Mouse (Mus musculus): ENCODE measurements around the gene Hoxc11.

Gene Hoxc11

GRCm38 (mm10) chr15:102965003-102965891 is 11.0 kb downstream of the Hoxc11 start:
- no peak for DNase-seq (ENCODE audit: low read depth, low spot score)

- DNase-seq (ENCODE audit: low read depth, low spot score): peak; percentile 59
Measured at GRCm38 (mm10) chr15:102965892-102966775, 11.9 kb downstream of the Hoxc11 start.

DNA sequence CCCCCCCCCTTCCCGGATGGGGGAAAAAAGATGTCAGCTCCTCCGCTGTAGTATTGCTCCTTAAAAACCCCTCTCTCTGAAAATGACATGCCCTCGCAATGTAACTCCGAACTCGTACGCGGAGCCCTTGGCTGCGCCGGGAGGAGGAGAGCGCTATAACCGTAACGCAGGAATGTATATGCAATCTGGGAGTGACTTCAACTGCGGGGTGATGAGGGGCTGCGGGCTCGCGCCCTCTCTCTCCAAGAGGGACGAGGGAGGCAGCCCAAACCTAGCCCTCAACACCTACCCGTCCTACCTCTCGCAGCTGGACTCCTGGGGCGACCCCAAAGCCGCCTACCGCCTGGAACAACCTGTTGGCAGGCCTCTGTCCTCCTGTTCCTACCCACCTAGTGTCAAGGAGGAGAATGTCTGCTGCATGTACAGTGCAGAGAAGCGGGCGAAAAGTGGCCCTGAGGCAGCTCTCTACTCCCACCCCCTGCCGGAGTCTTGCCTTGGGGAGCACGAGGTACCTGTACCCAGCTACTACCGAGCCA is 12.6 kb downstream of the Hoxc11 start, which contains the start of gene Hoxc10:
Hoxc10 (plus strand) TSS at position 21 of the 536 bp plus-strand sequence.
- DNase-seq (ENCODE audit: low read depth, low spot score): no peak

- DNase-seq (ENCODE audit: low read depth, low spot score): no peak
Measured at GRCm38 (mm10) chr15:102967312-102967510, 13.0 kb downstream of the Hoxc11 start, which contains the start of gene Hoxc5. Gene Hoxc5, plus strand, starts transcription at chr15:102967443.

DNA sequence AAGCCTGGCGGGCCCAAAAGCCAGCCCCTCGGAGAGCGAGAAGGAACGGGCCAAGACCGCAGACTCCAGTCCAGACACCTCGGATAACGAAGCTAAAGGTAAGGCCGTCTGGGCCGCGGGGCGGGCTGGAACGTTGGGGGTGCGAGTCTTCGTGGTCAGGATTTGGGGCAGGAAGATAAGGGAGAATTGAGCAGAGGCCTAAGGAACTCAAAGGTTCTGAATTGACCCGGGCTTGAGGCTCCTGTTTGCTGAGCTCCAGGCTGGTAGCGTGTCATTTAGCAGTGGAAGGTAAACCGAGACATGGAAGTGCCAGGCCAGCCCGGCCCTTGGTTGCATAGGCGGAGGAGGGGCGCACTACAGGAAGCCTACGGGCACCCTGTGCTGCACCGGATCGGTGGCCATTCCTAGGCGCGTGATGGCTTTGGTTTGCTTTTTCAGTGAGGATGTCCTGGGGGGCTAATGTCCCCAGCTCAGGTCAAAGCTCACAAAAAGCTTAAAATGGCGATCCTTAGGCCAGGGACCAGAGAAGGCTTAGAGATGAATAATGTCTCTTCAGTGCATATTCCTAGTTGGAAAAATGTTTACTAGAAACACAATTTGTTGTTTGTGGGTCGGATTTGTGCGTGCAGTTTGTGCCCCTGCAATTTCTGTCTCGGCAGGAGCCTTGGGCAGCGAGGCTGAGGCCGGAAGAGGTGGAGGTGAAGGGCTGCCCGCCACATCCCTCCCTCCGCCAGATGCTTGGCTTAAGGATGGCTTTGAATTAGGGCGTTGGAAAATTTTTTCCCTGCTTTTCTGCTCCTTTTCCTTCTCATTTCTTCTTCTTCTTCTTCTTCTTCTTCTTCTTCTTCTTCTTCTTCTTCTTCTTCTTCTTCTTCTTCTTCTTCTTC is 13.5 kb downstream of the Hoxc11 start:
- no peak for DNase-seq (ENCODE audit: low read depth, low spot score)

GRCm38 (mm10) chr15:102969296-102969695 is 15.1 kb downstream of the Hoxc11 start:
- no peak for DNase-seq (ENCODE audit: low read depth, low spot score)

DNA sequence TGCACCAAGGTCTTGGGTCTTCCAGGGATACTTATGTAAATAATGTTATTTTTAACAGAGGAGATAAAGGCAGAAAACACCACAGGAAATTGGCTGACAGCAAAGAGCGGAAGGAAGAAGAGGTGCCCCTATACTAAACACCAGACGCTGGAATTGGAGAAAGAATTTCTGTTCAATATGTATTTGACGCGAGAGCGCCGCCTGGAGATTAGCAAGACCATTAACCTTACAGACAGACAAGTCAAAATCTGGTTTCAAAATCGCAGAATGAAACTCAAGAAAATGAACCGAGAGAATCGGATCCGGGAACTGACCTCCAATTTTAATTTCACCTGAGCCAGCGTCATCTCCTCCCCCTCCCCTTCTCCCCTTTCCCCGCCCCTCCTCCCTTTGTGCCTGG is 16.5 kb downstream of the Hoxc11 start:
- no peak for DNase-seq (ENCODE audit: low read depth, low spot score)

DNA sequence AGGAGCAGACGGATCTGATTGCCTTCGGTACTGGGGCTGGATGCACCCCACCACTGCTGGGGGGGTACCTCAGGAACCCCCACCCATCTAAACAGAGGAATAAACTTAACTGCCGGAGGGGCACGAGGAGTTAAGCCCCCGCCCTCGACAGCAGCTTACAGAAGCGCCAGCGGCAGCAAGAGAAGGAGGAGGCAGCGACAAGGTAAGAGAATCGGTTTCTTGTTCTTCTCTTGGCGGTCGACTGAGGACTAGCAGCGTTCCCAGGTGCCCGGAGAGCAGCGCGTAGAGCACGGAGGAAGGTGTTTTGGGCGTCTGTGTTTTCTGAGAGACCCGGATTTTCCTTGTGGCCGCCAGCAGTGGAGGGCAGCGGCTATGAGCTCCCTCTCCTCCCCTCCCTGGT is 18.0 kb downstream of the Hoxc11 start:
- no peak for DNase-seq (ENCODE audit: low read depth, low spot score)

GRCm38 (mm10) chr15:102972753-102973152 is 18.5 kb downstream of the Hoxc11 start:
- DNase-seq (ENCODE audit: low read depth, low spot score): no peak

DNA sequence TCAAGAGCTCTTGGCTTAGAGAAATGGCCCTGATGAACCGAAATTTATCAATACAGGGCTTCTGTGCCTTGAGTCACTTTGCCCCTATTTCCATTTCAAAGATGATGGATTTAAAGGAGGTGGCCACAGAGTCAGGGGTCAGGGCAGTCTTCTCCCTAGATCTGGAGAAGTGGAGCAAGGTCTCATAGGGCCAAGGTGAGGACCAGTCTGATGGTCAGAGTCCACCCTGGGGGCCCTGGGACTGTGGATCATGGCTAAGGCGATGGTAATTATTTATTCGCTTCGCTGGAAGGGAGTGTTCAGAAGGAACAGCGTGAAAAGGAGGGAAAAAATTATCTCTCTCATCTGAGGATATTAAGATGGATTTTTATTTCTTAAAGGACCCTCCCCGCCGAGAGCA is 20.8 kb downstream of the Hoxc11 start:
- no peak for DNase-seq (ENCODE audit: low read depth, low spot score)

- no peak for DNase-seq (ENCODE audit: low read depth, low spot score)
Measured at GRCm38 (mm10) chr15:102975688-102976111, 21.5 kb downstream of the Hoxc11 start.

DNA sequence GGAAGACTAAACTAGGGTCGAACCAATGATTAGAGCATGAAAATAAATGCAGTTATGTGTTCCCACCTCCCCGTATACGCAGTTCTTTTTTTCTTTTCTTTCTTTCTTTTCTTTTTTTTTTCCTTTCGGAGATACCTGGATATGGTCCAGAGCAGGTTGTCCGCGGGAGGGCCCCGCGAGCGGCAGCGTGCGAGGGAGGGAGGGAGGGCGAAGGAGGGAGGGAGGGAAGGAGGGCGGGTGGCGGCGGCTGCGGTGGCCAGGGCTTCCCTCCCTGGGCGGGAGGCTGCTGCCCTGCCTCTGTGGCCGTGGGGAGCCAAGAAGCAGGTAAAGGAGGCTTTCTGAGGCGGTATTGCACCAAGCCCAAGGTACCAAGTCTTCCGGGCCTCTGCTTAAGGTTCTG is 21.9 kb downstream of the Hoxc11 start, which contains the start of gene Hoxc9:
Hoxc9 (plus strand) TSS at position 269 of the 400 bp plus-strand sequence.
- DNase-seq (ENCODE audit: low read depth, low spot score): no peak

DNA sequence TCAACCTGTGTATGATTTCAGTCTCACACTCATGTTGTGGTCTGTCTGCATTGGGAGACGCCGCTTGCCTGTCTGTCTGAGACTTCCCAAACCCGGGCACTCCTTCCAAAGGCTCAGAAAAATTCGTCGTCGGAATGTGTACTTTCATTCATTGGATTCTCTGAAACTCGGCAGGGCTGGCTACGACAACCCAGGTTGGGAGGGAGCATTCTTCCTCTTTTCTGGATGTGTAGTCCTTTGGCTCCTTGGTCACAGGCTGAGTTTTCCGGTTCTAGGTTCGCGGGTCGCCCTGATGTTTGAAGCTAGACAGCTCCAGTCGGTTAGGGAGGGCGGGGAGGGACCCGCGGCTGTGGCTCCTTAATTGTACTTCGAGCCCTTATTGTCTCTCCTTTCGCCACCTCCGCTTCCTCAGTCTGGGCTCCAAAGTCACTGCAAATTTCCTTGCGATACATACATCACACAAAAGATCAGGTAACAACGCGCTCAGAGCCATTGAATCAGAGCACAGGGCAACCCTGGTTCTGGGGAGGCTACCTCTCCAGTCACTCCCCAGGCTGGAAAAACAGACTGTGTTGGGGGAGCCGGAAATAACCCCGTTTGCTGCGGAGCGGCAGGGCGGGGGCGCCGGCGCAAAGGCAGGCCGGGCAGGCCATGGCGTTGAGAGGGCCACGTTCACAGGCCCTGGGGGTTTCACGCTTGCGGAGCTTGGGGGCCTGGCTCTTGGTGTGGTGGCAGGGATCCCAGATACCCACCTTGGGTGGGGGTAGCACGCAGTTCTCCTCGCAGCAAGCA is 22.6 kb downstream of the Hoxc11 start:
- DNase-seq (ENCODE audit: low read depth, low spot score): no peak

GRCm38 (mm10) chr15:102977423-102977974 is 23.3 kb downstream of the Hoxc11 start:
- DNase-seq (ENCODE audit: low read depth, low spot score): no peak

DNA sequence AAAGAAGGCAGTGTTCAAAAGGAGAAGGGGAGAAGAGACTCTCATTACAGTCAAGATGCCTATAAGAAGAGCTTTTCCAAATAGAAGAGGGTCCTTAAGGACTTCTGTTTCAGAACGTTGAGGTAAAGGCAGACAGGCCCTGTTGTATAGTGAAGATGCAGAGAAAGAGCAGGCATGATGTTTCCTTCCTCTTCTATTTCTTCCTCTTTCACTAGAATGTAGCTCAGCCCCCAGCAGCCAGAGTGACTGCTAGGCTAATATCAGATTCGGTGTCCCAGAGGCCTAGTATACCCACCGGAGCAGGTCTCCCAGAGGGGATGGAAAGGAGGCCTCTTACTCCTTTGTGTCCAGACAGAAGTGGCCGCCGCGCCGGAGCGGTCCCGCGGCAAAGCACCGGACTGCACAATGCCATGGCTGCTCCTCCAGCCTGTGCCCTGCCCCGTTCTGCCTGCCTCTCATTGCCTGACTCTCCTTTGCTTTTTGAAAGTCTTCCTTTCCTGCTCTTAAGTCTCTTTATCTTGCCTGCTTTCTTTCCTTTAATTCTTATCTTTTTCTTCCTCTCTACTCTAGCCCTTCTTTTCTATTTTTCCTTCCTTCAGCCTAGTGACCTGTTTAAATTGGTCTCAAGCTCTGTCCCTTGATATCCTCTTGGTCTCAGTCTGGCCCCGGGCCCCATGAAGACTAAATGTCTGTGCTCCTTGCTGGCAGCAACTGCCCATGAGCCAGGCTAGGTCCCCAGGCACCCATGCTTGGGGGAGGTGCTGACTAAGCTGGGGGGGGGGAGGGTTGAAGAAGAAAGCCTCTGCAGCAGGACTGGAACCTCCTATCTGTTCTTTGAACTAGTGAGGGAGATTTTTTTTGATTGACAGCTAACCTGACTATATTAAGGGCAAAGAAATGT is 24.6 kb downstream of the Hoxc11 start:
- no peak for DNase-seq (ENCODE audit: low read depth, low spot score)

- DNase-seq (ENCODE audit: low read depth, low spot score): no peak
Measured at GRCm38 (mm10) chr15:102979936-102980335, 25.7 kb downstream of the Hoxc11 start.

- DNase-seq (ENCODE audit: low read depth, low spot score): no peak
Measured at GRCm38 (mm10) chr15:102980352-102980751, 26.1 kb downstream of the Hoxc11 start.

DNA sequence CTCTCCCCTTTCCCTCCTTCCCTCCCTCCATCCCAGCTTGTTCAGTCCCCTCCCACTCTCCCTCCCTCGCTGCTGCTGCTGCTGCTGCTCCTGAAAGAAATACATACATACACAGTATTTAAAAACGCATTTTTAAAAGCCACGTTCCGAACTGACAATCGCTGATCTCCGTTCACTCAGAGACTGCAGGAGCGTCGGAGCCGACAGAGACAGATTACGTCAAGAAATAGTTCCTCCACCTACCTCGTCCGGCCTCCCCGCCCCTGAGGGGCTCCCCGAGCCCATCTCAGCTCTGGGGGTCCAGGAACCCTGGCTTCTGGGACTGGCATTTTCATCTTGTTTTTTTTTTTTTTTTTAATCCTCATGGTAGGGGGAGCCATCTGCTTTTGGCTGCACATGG is 26.7 kb downstream of the Hoxc11 start:
- DNase-seq (ENCODE audit: low read depth, low spot score): no peak
